In the genomic region with DNA sequence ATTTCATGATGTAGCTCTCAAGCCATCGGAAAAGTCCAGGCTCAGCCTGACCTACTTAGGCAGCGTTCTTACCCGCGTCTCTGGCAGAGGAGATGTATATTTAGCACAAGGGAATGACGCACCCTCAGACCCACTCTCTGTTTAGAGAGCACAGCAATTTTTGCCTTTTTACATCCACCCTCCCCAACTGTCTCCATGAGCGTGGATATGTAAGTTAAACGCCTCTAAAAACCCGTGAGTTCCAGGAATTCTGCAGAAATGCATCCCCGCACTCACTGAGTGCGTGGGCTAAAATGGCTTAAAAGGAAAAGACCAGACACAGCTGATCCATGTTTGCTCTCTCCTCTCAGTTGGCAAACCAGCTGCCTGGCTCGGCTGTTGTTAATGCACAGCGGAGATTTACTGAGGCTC, we compare ENCODE assay signal across 10 mouse cellular contexts.
DNase-seq lines count a peak whose midpoint lies in the region; ATAC-seq lines count a peak whose summit lies in the region.
"Had no signal": no experiment of that assay in that cellular context is flagged by ENCODE, and none has a peak within 500 bp of the region (broad histone marks: within the 10 kb centered on the region; RNA-seq: fewer than 3 reads in every experiment).

No protein-coding gene starts in this region.

- H3K27me3 ChIP-seq in embryonic facial prominence, embryonic 13.5 days = no peaks in the 10 kb centered on the region
- no peaks in the 10 kb centered on the region for H3K27me3 ChIP-seq in embryonic facial prominence, embryonic 10.5 days (replicated peaks; ENCODE audit: low read depth, poor library complexity, severe bottlenecking)

- peak overlapping the region; percentile 10; the same call in 1 of the 2 replicates for H3K4me2 ChIP-seq in embryonic facial prominence, embryonic 13.5 days

- H3K27ac ChIP-seq in embryonic facial prominence, embryonic 13.5 days = no peak overlapping the region
- H3K27ac ChIP-seq in embryonic facial prominence, embryonic 10.5 days (replicated peaks) = no peak overlapping the region
- H3K27ac ChIP-seq: midbrain, embryonic 10.5 days had no signal

- H3K9me3 ChIP-seq in embryonic facial prominence, embryonic 13.5 days = no peaks in the 10 kb centered on the region
- no peaks in the 10 kb centered on the region for H3K9me3 ChIP-seq in embryonic facial prominence, embryonic 10.5 days
- H3K9me3 ChIP-seq: midbrain, embryonic 10.5 days had no signal

- intact Hi-C loops in left cerebral cortex, postnatal 36 days (cut with DNase I) = loop anchor here (2.0 kb wide), 1 partner anchor 180 kb away; no protein-coding TSS in a partner anchor
- intact Hi-C loops in gastrocnemius, postnatal 14 days (cut with DNase I; ENCODE audit: low total_unique reads) = no loop called here

- ATAC-seq in embryonic facial prominence, embryonic 13.5 days (ENCODE audit: insufficient number of reproducible peaks, insufficient read depth, low FRiP score, low TSS enrichment, low read depth) = no peak
- ATAC-seq in erythroblast, adult 5-6 weeks (replicated peaks; ENCODE audit: low FRiP score, poor library complexity, severe bottlenecking) = no peak
- ATAC-seq: inflammation-experienced regulatory T-cells, adult 6 months had no signal

- H3K4me1 ChIP-seq in embryonic facial prominence, embryonic 13.5 days = peaks cover 8% of the 10 kb centered on the region
- H3K4me1 ChIP-seq in embryonic facial prominence, embryonic 10.5 days = peaks cover 3% of the 10 kb centered on the region; the same call in 1 of the 2 replicates

- 65% methylated on average over 12 of the region's 12 CpGs for WGBS in embryonic facial prominence, embryonic 13.5 days
- 84% methylated on average over 12 of the region's 12 CpGs for WGBS in embryonic facial prominence, embryonic 10.5 days

- no peak overlapping the region for H3K4me3 ChIP-seq in embryonic facial prominence, embryonic 13.5 days
- H3K4me3 ChIP-seq in embryonic facial prominence, embryonic 10.5 days = no peak overlapping the region
- H3K4me3 ChIP-seq: midbrain, embryonic 10.5 days had no signal

- no peak overlapping the region for H3K9ac ChIP-seq in embryonic facial prominence, embryonic 13.5 days

- DNase-seq in embryonic facial prominence, embryonic 10.5 days (ENCODE audit: low spot score) = no peak
- DNase-seq in retina, adult 2 months (ENCODE audit: low read depth, low spot score) = peak; percentile 9
- DNase-seq in retina, embryonic 14.5 days (ENCODE audit: low spot score) = no peak
- DNase-seq in left cerebral cortex, postnatal 36 days (ENCODE audit: low spot score in 2 of 2) = peak; percentile 69 to 73
- DNase-seq in gastrocnemius, postnatal 14 days = no peak
- no peak for DNase-seq in spleen, postnatal 10 days (ENCODE audit: low spot score in 2 of 2)

- H3K36me3 ChIP-seq in embryonic facial prominence, embryonic 13.5 days = no peaks in the 10 kb centered on the region
- H3K36me3 ChIP-seq in embryonic facial prominence, embryonic 10.5 days (replicated peaks) = no peaks in the 10 kb centered on the region
- H3K36me3 ChIP-seq: midbrain, embryonic 10.5 days had no signal

Comparison
In these comparisons a context has a peak if more than half of its experiments do, and no peak if none do; other contexts are left out.
1. DNase-seq: peak in retina, adult 2 months (single experiment) and left cerebral cortex, postnatal 36 days (2 of 2); none in embryonic facial prominence, embryonic 10.5 days (single experiment), retina, embryonic 14.5 days (single experiment), gastrocnemius, postnatal 14 days (single experiment) and spleen, postnatal 10 days (0 of 2).